Mouse (Mus musculus) spleen, adult 2 months (tissue): ENCODE measurements around the gene Sgpl1.

Experiments used
- CTCF ChIP-seq: fragments of 200-500 bp; IDR thresholded peaks from 2 replicates; pipeline ENCODE4 v1.5.1; 2011; ENCODE audit warnings: mild to moderate bottlenecking, inconsistent platforms; ENCODE audit not compliant: insufficient read depth, insufficient read length, insufficient replicate concordance; ENCODE audit errors: extremely low read depth
- POLR2A ChIP-seq: fragments of 200-500 bp; IDR thresholded peaks from 2 replicates; pipeline ENCODE4 v1.6.1; 2011; ENCODE audit warnings: low read depth, low read length, inconsistent platforms

- TF ChIP-seq POLR2A (no peak), CTCF (no peak)
Observed at GRCm38 (mm10) chr10:61059101-61059500, 88.4 kb downstream of the Sgpl1 start.
